Mouse (Mus musculus): ENCODE measurements around the gene Fus. TPM values are rescaled to one million over a fixed set of nuclear protein-coding genes. Genes with fewer than 3 reads are reported as not detected.
"Not testable (repeated sequence)": the region's sequence is repeated elsewhere in the genome, so short reads cannot be mapped to it uniquely, and the experiment has no call there.

Gene Fus
- total RNA-seq, 2 experiments from 2014 or later: 328 to 375 TPM

- not testable (repeated sequence) for DNase-seq (ENCODE audit: low spot score in 2 of 2)
These were observed 25.2 kb upstream of the Fus start for GRCm38 (mm10) chr7:127942097-127942496.

- no peak for DNase-seq (ENCODE audit: low spot score in 2 of 2)
These were observed 22.6 kb upstream of the Fus start for GRCm38 (mm10) chr7:127944614-127945013.

- no peak for DNase-seq (ENCODE audit: low spot score in 2 of 2)
These were observed 20.7 kb upstream of the Fus start, which contains the start of gene Prss36 for GRCm38 (mm10) chr7:127946470-127947023. TSS of gene Prss36 (minus strand) at chr7:127946725.

DNA sequence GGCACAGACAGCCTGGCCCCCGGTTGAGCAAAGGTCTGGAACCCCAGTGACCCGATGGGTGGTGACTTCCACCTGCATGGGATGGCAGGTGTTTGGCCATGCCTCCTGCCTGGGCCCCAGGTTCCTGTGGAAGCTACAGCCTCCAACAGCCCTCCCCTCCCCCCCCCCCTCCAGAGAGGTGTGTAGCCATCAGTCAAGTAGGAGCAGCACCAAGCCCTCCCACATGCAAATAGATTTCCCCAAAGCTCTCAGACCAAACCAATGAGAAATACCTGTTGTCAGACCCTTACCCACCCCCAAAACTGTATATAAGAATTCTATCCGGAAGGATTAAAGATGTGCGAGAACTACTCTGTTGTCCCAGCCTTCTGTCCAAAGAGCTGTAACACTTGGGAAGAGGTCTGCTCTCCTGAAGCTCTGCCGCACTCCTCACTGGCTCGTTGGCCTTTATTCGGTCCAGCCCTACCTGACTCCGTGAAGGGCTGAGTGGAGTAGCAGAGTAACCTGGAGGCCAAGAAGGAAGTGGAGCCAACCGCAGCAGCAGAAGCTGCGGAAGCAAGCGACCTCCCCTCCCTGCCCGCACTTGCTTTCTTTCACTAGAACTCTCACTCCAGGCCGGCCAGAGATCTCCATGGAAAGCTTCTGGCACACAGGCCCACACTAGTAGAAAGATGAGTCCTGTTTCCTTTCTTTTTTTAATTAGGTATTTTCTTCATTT lies 14.2 kb upstream of the Fus start:
- no peak for DNase-seq (ENCODE audit: low spot score in 2 of 2)

GRCm38 (mm10) chr7:127959364-127959763 lies 7.9 kb upstream of the Fus start:
- no peak for DNase-seq (ENCODE audit: low spot score in 2 of 2)

DNA sequence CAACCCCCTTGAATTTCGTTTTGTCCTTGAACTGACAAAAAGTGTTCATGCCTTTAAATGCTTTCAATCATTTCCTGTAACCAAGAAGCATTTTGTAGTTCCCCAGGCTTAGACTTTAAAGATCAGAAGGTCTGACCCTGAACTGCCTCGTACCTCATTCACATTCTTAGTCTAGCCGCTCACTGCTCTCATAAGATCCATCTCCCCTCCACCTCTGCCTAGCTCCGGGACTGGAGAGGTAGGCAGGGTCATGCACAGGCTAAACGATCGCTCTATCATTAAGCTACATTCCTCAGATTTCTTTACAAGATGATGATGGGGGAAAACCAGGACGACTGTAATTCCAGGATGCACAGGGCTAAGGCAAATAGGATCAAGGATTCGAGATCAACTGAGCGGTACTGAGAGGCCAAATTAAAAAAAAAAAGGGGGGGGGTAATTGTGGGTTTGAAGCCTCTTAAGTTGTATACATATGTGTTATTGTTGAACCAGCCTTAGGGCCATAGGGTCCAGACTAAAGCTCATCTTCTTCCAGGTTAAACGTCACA lies 812 bp upstream of the Fus start:
- no peak for DNase-seq (ENCODE audit: low spot score in 2 of 2)

- DNase-seq (ENCODE audit: low spot score in 2 of 2): peak; percentile 58 to 66
These were observed 918 bp downstream of the Fus start for GRCm38 (mm10) chr7:127967922-127968828.

DNA sequence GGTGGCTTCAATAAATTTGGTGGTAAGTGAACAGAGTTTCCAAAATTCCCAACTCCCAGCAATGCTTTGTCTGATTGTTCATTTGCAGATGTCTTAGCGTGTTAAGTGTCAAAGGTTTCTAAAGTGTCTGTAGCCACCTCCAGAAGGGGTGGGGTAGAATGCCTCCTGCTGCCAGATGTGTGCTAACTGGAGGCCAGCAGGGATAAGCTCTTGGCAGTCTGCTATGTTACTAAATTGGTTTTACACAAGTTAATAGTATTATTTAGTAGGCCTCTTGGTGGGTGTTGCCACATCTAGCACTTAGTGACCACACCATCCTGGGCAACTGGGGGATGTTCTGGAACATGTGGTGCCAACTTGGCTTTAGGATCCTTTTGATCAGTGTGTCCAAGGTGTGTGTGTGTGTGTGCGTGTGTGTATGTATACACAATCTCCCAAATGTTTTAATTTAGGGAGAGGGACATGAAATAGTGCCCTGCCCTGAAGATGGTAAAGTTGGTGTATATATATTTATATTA lies 7.2 kb downstream of the Fus start:
- DNase-seq (ENCODE audit: low spot score in 2 of 2): no peak

DNA sequence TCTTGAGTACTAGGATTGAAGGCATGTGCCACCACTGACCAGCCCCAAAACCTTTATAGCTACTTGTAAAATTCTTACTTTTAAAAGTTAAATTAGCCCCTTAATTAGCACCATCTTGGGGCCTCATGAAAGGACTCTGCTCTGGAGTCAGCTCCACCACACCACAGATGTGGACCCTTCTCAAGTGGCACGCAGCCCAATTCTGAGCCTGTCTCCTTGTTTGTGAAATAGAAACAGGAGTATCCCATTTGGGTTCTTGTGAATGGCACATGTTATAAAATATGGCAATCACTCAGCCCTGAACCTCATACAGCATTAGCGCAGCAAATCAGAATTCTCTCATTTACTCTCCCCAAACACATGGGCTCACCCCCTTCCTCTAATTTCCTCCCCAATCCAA lies 11.6 kb downstream of the Fus start:
- DNase-seq (ENCODE audit: low spot score in 2 of 2): no peak

DNA sequence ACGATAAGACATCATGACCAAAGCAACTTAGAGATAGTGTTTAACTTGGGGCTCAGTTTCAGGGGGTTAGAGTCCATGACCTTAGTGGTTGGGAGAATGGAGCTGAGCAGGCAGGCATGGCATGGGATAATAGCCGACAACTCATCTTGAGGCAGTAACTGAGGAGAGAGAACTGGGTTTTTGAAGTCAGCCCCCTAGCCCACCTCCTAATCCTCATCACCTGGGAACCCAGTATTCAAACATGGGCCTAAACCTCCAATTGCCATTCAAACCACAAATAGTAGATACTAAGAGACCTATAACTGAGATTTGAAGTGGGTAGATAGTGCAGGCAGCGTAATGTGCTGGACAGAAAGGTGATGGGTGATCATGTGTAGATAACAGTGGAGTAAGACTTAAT lies 13.3 kb downstream of the Fus start:
- no peak for DNase-seq (ENCODE audit: low spot score in 2 of 2)

- DNase-seq (ENCODE audit: low spot score in 2 of 2): no peak
These were observed 21.6 kb downstream of the Fus start for GRCm38 (mm10) chr7:127988904-127989303.

GRCm38 (mm10) chr7:127991643-127992487 lies 24.6 kb downstream of the Fus start:
- peak; percentile 63 to 71 for DNase-seq (ENCODE audit: low spot score in 2 of 2)

DNA sequence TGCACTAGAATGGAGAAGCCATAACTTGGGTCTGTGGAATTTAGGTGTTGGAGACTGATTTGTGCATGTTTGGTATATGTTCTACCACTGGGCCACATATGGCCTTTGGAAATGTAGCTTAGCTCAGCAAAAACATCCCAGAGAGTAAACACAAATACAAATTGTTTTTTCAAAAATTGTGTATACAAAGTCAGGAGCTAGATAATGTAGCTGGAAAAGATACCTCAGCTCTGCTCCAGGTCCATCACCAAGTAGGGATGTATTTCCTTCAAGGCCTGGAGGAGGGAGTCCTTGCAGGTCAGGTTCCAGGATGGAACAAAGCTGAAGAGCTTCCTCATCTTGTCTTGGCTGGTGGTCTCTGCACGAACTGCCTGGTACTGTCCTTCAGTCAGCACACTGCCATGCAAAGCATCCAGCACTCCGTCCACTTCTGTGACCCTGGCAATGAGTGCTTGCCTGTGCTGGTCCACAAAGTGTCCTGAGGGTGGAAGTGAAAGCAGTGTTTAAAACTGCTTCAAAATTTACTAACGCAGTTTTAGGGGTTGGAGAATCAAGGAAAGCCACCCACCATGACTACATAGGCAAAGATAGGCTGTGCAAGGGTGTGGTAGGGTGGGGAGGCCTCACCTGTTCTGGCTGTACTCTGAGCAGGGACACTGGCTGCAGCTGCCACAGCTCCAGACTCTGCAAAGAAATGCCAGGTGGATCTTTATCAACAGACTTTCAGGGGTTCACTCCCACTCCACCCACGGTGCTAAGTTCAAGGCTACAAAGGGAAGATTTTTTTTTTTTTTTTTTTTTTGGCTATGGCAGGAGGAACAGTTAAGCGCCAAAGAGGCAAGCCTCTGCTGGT lies 25.5 kb downstream of the Fus start:
- no peak for DNase-seq (ENCODE audit: low spot score in 2 of 2)

DNA sequence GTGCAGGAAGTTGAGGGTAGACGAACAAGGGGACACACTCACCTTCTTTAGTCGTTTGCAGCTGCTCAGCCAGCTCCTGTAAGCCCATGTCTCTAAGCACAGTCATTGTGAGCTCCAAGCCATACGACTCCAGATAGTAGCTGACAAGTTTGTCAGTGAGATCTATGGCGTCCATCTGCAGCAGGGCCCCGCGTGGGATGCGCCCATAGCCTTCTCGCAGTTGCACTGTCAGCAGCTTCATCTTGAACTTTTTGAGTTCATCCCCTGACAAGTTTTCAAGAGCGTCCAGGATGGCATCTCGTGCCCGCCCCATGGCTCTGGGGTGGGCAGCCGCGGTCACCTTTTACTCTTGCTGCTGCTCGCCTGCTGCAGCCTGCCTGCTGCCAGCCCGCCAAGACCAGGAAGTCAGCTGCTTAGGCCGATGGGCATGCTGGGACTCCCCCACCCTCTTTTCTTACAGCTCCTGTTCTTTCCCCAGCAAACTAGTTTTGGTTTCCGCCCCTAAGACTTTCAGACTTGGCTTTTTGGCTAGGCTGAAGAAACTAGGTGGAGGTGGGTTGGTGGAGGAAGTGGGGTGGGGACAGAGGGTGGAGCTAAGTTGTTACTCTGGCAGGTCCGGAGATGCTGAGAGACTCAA lies 26.2 kb downstream of the Fus start, which contains the start of gene Pycard:
Gene Pycard, minus strand, starts transcription at position 527 of the 637 bp plus-strand sequence.
- DNase-seq (ENCODE audit: low spot score in 2 of 2): no peak

- DNase-seq (ENCODE audit: low spot score in 2 of 2): no peak
These were observed 32.2 kb downstream of the Fus start for GRCm38 (mm10) chr7:127999436-127999835.

DNA sequence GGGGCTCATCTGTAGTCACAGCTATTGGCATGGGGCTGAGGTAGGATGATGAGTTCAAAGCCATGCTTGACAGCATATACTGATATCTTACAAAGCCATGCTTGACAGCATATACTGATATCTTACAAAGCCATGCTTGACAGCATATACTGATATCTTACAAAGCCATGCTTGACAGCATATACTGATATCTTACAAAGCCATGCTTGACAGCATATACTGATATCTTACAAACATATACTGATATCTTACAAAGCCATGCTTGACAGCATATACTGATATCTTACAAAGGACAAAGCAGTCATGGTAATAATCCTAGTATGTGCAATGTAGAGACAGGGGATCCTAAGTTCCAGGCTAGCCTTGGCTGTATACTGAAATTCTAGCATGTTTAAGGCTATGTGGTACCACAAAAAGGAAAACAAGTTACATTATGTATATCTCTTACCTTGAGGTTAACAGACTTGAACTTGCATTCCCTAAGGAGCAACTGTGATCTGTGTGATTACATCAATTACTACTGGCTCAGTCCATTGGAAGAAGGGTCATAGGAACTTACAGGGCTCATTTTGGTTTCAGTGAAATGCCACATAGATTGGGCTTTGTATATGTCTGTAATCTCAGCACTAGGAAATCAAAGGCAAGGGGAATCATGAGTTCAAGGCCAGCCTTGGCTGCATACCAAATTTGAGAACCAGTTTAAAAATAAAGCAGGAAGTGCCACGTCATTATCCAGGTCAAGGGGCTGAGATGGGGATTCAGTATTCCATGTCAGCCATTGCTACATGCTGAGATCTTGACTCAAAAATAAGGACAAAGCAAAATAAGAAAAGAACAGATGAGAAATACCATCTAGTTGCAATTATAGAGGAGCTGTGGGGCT lies 33.1 kb downstream of the Fus start:
- DNase-seq (ENCODE audit: low spot score in 2 of 2): no peak

GRCm38 (mm10) chr7:128003098-128003497 lies 35.8 kb downstream of the Fus start:
- no peak for DNase-seq (ENCODE audit: low spot score in 2 of 2)

- no peak for DNase-seq (ENCODE audit: low spot score in 2 of 2)
These were observed 36.4 kb downstream of the Fus start, which contains the start of gene Trim72 for GRCm38 (mm10) chr7:128003688-128004087. TSS of gene Trim72 (plus strand) at chr7:128003949.

All from layer of hippocampus, postnatal 14 days (tissue).